Mouse (Mus musculus) thymus, postnatal 10 days (tissue): Measurements from ENCODE around the gene Rbm48.

Experiments used
- DNase-seq, 2 experiments: peaks; one replicate each; pipeline ENCODE4 v3.0.0; 2021; ENCODE audit warnings: low spot score in 2 of 2

The Rbm48 gene

GRCm38 (mm10) chr5:3551481-3551880 lies 44.9 kb downstream of the Rbm48 start:
- no peak for DNase-seq

GRCm38 (mm10) chr5:3546226-3546625 lies 50.2 kb downstream of the Rbm48 start:
- DNase-seq: no peak

GRCm38 (mm10) chr5:3544480-3544769 lies 52.0 kb downstream of the Rbm48 start:
- no peak for DNase-seq

- DNase-seq: peak; percentile 88 to 98
These were observed 52.5 kb downstream of the Rbm48 start, which contains the start of gene Fam133b for GRCm38 (mm10) chr5:3543629-3544479. Fam133b (plus strand) TSS chr5:3543833.

- DNase-seq: no peak
These were observed 54.5 kb downstream of the Rbm48 start for GRCm38 (mm10) chr5:3541871-3542270.

- DNase-seq: no peak
These were observed 57.6 kb downstream of the Rbm48 start for GRCm38 (mm10) chr5:3538505-3539472.

GRCm38 (mm10) chr5:3536592-3537212 lies 59.7 kb downstream of the Rbm48 start:
- DNase-seq: no peak
